Mouse (Mus musculus) CH12.LX (cell line): Measurements from ENCODE around the gene Zswim5. TPM values are rescaled to one million over a fixed set of nuclear protein-coding genes. Genes with fewer than 3 reads are reported as not detected.

ENCODE experiments used
- DNase-seq: peaks from one replicate; pipeline ENCODE4 v3.0.0-alpha.2; 2013; ENCODE audit errors: extremely low read depth
- H3K27ac ChIP-seq: 2 replicates; pipeline ENCODE4 v1.5.1; 2012; ENCODE audit warnings: low read depth, mild to moderate bottlenecking, control low read depth, moderate library complexity; ENCODE audit not compliant: insufficient read depth
- H3K27me3 ChIP-seq: replicated peaks from 2 replicates; pipeline ENCODE3; 2012; ENCODE audit warnings: inconsistent platforms
- H3K36me3 ChIP-seq, 2 experiments: replicated peaks in 1 of 2; 2 replicates each; pipeline versions ENCODE3 to v1.6.1; 2012; ENCODE audit warnings: inconsistent platforms in 1 of 2, low read length in 1 of 2, mild to moderate bottlenecking in 1 of 2, mixed read lengths in 1 of 2, moderate library complexity in 1 of 2; ENCODE audit not compliant: control insufficient read depth in 1 of 2, insufficient read depth in 1 of 2
- H3K4me1 ChIP-seq, 2 experiments: 2 replicates each; pipeline ENCODE4 v1.6.1; 2012; ENCODE audit warnings: inconsistent platforms in 1 of 2, moderate library complexity in 1 of 2; ENCODE audit not compliant: insufficient read depth in 2 of 2, control insufficient read depth in 1 of 2
- H3K4me2 ChIP-seq: 2 replicates; pipeline ENCODE4 v1.6.1; 2012; ENCODE audit warnings: low read depth, mild to moderate bottlenecking, control low read depth; ENCODE audit not compliant: poor library complexity, insufficient read depth, severe bottlenecking
- H3K4me3 ChIP-seq, 3 experiments: fragments of 150-350 bp in 1 of 3; sonication (generic) in 1 of 3; replicated peaks in 1 of 3; 2 replicates each; pipeline versions ENCODE3 to v1.5.1; 2011 to 2012; ENCODE audit warnings: low read depth in 2 of 3, low read length in 2 of 3, mild to moderate bottlenecking in 2 of 3, moderate library complexity in 2 of 3, control low read depth in 1 of 3, improper control_type of control experiment in 1 of 3, inconsistent platforms in 1 of 3, mixed read lengths in 1 of 3; ENCODE audit not compliant: poor library complexity in 1 of 3
- H3K79me2 ChIP-seq: replicated peaks from 2 replicates; pipeline ENCODE4 v1.6.1; 2012; ENCODE audit warnings: mild to moderate bottlenecking, moderate library complexity; ENCODE audit not compliant: control insufficient read depth, poor library complexity, insufficient read depth, severe bottlenecking; ENCODE audit errors: extremely low read depth
- H3K9ac ChIP-seq: 2 replicates; pipeline ENCODE4 v1.6.1; 2012; ENCODE audit warnings: low read depth, mild to moderate bottlenecking, control low read depth, moderate library complexity; ENCODE audit not compliant: insufficient read depth
- H3K9me3 ChIP-seq: replicated peaks from 2 replicates; pipeline ENCODE3; 2012; ENCODE audit warnings: low read length, inconsistent platforms, mixed read lengths
- BHLHE40 ChIP-seq: IDR thresholded peaks from 2 replicates; pipeline ENCODE4 v1.6.1; 2011; ENCODE audit warnings: mild to moderate bottlenecking, low read depth, low read length, improper control_type of control experiment
- CTCF ChIP-seq, 2 experiments: IDR thresholded peaks in 1 of 2; conservative IDR thresholded peaks in 1 of 2; 2 replicates each; pipeline ENCODE4 v1.5.1; 2011 to 2012; ENCODE audit warnings: low read depth in 2 of 2, low read length in 2 of 2, improper control_type of control experiment in 1 of 2, inconsistent platforms in 1 of 2, mild to moderate bottlenecking in 1 of 2, moderate library complexity in 1 of 2
- ELF1 ChIP-seq: IDR thresholded peaks from 2 replicates; pipeline ENCODE4 v1.6.1; 2014; ENCODE audit warnings: low read depth, mild to moderate bottlenecking, inconsistent platforms, low read length, improper control_type of control experiment
- HCFC1 ChIP-seq: IDR thresholded peaks from 2 replicates; pipeline ENCODE4 v1.6.1; 2012; ENCODE audit warnings: low read depth, mild to moderate bottlenecking, inconsistent platforms, low read length, improper control_type of control experiment
- IRF4 ChIP-seq: IDR thresholded peaks from 2 replicates; pipeline ENCODE4 v1.6.1; 2014; ENCODE audit warnings: low read depth, mild to moderate bottlenecking, inconsistent platforms, low read length, improper control_type of control experiment
- JUND ChIP-seq: conservative IDR thresholded peaks from 2 replicates; pipeline ENCODE4 v1.6.1; 2011; ENCODE audit warnings: low read depth, low read length, improper control_type of control experiment
- KAT2A ChIP-seq: IDR thresholded peaks from 2 replicates; pipeline ENCODE4 v1.6.1; 2012; ENCODE audit warnings: low read length, improper control_type of control experiment, inconsistent platforms; ENCODE audit not compliant: insufficient replicate concordance
- MAX ChIP-seq: IDR thresholded peaks from 2 replicates; pipeline ENCODE4 v1.6.1; 2011; ENCODE audit warnings: low read length, improper control_type of control experiment
- MEF2A ChIP-seq: IDR thresholded peaks from 2 replicates; pipeline ENCODE4 v1.6.1; 2014; ENCODE audit warnings: low read depth, mild to moderate bottlenecking, inconsistent platforms, low read length, improper control_type of control experiment, borderline replicate concordance
- MXI1 ChIP-seq: IDR thresholded peaks from 2 replicates; pipeline ENCODE4 v1.6.1; 2011; ENCODE audit warnings: mild to moderate bottlenecking, low read depth, low read length, improper control_type of control experiment
- MYC ChIP-seq: IDR thresholded peaks from 2 replicates; pipeline ENCODE4 v1.6.1; 2011; ENCODE audit warnings: low read depth, mild to moderate bottlenecking, improper control_type of control experiment, low read length
- NELFE ChIP-seq: IDR thresholded peaks from 2 replicates; pipeline ENCODE4 v1.6.1; 2011; ENCODE audit warnings: low read depth, low read length, improper control_type of control experiment
- NRF1 ChIP-seq: IDR thresholded peaks from 2 replicates; pipeline ENCODE4 v1.6.1; 2014; ENCODE audit warnings: low read depth, mild to moderate bottlenecking, inconsistent platforms, low read length, improper control_type of control experiment, moderate library complexity
- POLR2A ChIP-seq: IDR thresholded peaks from 2 replicates; pipeline ENCODE4 v1.6.1; 2011; ENCODE audit warnings: low read depth, mild to moderate bottlenecking, improper control_type of control experiment, low read length
- POLR2AphosphoS2 ChIP-seq: IDR thresholded peaks from 2 replicates; pipeline ENCODE4 v1.6.1; 2011; ENCODE audit warnings: low read depth, low read length, improper control_type of control experiment
- RAD21 ChIP-seq: IDR thresholded peaks from 2 replicates; pipeline ENCODE4 v1.6.1; 2011; ENCODE audit warnings: low read depth, mild to moderate bottlenecking, low read length, improper control_type of control experiment, moderate library complexity
- SIN3A ChIP-seq: IDR thresholded peaks from 2 replicates; pipeline ENCODE4 v1.6.1; 2012; ENCODE audit warnings: low read length, improper control_type of control experiment, inconsistent platforms
- SMC3 ChIP-seq: IDR thresholded peaks from 2 replicates; pipeline ENCODE4 v1.6.1; 2011; ENCODE audit warnings: low read depth, low read length, improper control_type of control experiment
- TBP ChIP-seq: conservative IDR thresholded peaks from 2 replicates; pipeline ENCODE4 v1.6.1; 2011; ENCODE audit warnings: low read depth, low read length, improper control_type of control experiment
- TCF12 ChIP-seq: IDR thresholded peaks from 2 replicates; pipeline ENCODE4 v1.6.1; 2014; ENCODE audit warnings: low read depth, mild to moderate bottlenecking, inconsistent platforms, low read length, improper control_type of control experiment
- UBTF ChIP-seq: IDR thresholded peaks from 2 replicates; pipeline ENCODE4 v1.6.1; 2012; ENCODE audit warnings: low read depth, mild to moderate bottlenecking, inconsistent platforms, low read length, improper control_type of control experiment, moderate library complexity
- ZC3H11A ChIP-seq: IDR thresholded peaks from 2 replicates; pipeline ENCODE4 v1.6.1; 2012; ENCODE audit warnings: low read depth, mild to moderate bottlenecking, inconsistent platforms, low read length, improper control_type of control experiment
- ZMIZ1 ChIP-seq: IDR thresholded peaks from 2 replicates; pipeline ENCODE4 v1.6.1; 2012; ENCODE audit warnings: low read depth, mild to moderate bottlenecking, inconsistent platforms, low read length, improper control_type of control experiment
- ZNF384 ChIP-seq: IDR thresholded peaks from 2 replicates; pipeline ENCODE4 v1.6.1; 2012; ENCODE audit warnings: low read depth, low read length, improper control_type of control experiment, inconsistent platforms
- dilution Hi-C: fragments of 300-500 bp; cut with MboI; formaldehyde crosslinking; loops from 2 replicates; pipeline ENCODE4 v1.14.3; 2020; ENCODE audit warnings: low sequenced_read_pairs; ENCODE audit not compliant: extremely low pct_unique_long_range_greater_than_20kb, extremely low pct_ligation_motif_present
- in situ Hi-C: fragments of 300-500 bp; cut with MboI; formaldehyde crosslinking; loops from 3 replicates; pipeline ENCODE4 v1.14.3; 2019; ENCODE audit warnings: low sequenced_read_pairs, low pct_ligation_motif_present, low pct_unique_long_range_greater_than_20kb, mixed read lengths
- polyA plus RNA-seq: library from polyadenylated mRNA; unstranded; fragments of >175 nt; gene quantifications from 2 replicates; pipeline ENCODE4 v1.2.1, GENCODE M21; 2012; ENCODE audit warnings: low read depth; ENCODE audit not compliant: insufficient read length
- total RNA-seq, 2 experiments: library from RNA; depleted of rRNA; stranded (reverse); fragments of 300-350 nt in 1 of 2; fragments of >200 nt in 1 of 2; gene quantifications; 2 replicates each; pipeline ENCODE4 v1.2.3; 2012 to 2014

Gene Zswim5
- total and polyA plus RNA-seq, 3 experiments: 1.1 to 1.2 (median 1.2) TPM

DNA sequence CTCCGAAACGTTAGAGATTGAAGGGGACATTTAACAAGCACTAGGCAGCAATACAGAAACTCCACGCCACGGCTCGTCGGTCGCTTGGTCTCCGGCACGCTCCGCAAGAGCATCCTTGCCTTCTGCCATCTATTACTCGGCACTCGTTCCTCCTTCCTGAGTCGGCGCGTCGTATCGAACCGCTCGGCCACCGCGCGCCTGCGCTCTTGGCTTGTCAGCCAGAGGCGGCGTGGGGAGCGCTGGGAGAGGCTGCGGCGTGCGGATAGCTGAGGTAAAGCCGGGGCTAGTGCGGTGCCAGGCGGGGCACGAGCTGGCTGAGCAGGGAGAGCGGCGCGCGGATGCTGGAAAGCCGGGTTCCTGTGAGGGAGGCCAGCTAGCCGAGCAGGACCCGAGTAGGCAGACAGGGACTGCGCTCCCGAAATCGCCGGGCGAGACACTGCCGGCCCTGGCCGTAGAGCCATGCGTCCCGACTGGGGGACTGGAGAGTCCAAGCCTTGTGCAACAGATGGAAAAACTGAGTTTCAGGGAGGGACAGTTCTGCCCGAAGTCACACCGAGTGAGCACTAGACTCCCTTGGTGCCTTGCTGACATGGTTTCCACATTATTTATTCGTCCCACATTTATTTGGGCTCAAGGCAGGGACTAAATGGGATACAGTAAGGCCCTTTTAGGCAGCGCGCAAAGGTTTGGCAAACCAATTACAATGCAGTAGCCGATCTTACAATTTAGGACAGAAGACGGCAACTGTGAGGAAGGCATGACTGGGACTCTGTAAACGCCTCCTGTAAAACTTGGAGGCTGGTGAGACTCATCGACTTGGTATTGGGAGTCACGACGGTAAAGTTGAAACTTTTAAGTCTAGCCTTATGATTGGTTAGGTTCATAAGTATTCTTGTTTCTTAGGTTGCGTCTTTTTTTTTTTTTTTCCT is 142.3 kb downstream of the Zswim5 start, which contains the start of gene Eif2b3:
TSS of gene Eif2b3 (plus strand) at position 197 of the 929 bp plus-strand sequence.
- H3K9me3 ChIP-seq: no peaks in the 10 kb centered on the region
- TF ChIP-seq MYC (peak; percentile 69), CTCF (conservative IDR thresholded peaks at IDR 0.05 in 1 of 2, IDR thresholded peaks at IDR 0.05 in 1 of 2; ENCODE audit: low read depth in 2 of 2, low read length in 2 of 2) (no peak), UBTF (no peak), MXI1 (peak; percentile 98), JUND (no peak), MAX (peak; percentile 77; the same call in 1 of the 2 replicates), POLR2AphosphoS2 (0 out of 2 replicates have a peak, but pooled peaks have one; percentile 51), TCF12 (peak; percentile 83), IRF4 (peak; percentile 69), HCFC1 (peak; percentile 90), ZC3H11A (no peak), TBP (peak; percentile 78), NRF1 (peak; percentile 93), NELFE (peak; percentile 85), ZNF384 (no peak), RAD21 (no peak), POLR2A (peak; percentile 94), MEF2A (peak; percentile 57; the same call in 1 of the 2 replicates), KAT2A (peak; percentile 71; the same call in 1 of the 2 replicates), ZMIZ1 (peak; percentile 83; the same call in 1 of the 2 replicates), SIN3A (peak; percentile 91), BHLHE40 (peak; percentile 64), SMC3 (no peak), ELF1 (peak; percentile 72)
- peaks cover 0 to 25% of the 10 kb centered on the region in 2 experiments; a peak in 2 of 4 replicates for H3K4me1 ChIP-seq
- peak within 1 kb of the TSS; percentile 79 for H3K9ac ChIP-seq
- peak within 1 kb of the TSS; percentile 64 to 97 (median 92) for H3K4me3 ChIP-seq
- H3K27me3 ChIP-seq: no peaks in the 10 kb centered on the region
- H3K79me2 ChIP-seq: peaks cover 18% of the 10 kb centered on the region
- DNase-seq: peak; percentile 90
- peaks cover 16 to 29% of the 10 kb centered on the region in 2 experiments for H3K36me3 ChIP-seq
- dilution Hi-C loops (no loop called here), in situ Hi-C loops (no loop called here)
- H3K27ac ChIP-seq: peak within 1 kb of the TSS; percentile 29; the same call in 1 of the 2 replicates
- H3K4me2 ChIP-seq: peak within 1 kb of the TSS; percentile 57
